Mouse (Mus musculus): Measurements from ENCODE around the gene Gm14403.

- TF ChIP-seq CTCF (IDR thresholded peaks at IDR 0.05; ENCODE audit: insufficient read depth, low read depth, low read length) (no peak), POLR2A (IDR thresholded peaks at IDR 0.05; ENCODE audit: insufficient read depth, low read depth, low read length) (no peak)
Observed at GRCm38 (mm10) chr2:177523061-177523460, 25.0 kb downstream of the Gm14403 start.
